Mouse (Mus musculus): ENCODE data around the gene Oas1g. TPM values are rescaled to one million over a fixed set of nuclear protein-coding genes. Genes with fewer than 3 reads are reported as not detected.
"Not testable (repeated sequence)": the region's sequence is repeated elsewhere in the genome, so short reads cannot be mapped to it uniquely, and the experiment has no call there.

Gene Oas1g
- polyA plus RNA-seq, 1 experiment from 2014 or later, result not detected

GRCm38 (mm10) chr5:120900666-120901065 is 13.3 kb upstream of the Oas1g start:
- H3K27me3 ChIP-seq, result no peaks in the 10 kb centered on the region
- H3K9me3 ChIP-seq, result no peaks in the 10 kb centered on the region
- no peak overlapping the region for H3K4me3 ChIP-seq
- no peak overlapping the region for H3K9ac ChIP-seq
- WGBS, result 46% methylated on average over 1 of the region's 1 CpGs
- H3K27ac ChIP-seq, result no peak overlapping the region
- no peak overlapping the region for H3K4me2 ChIP-seq (replicated peaks)
- no peak for ATAC-seq (ENCODE audit: low FRiP score, low read depth)
- H3K36me3 ChIP-seq, result no peaks in the 10 kb centered on the region
- no peaks in the 10 kb centered on the region for H3K4me1 ChIP-seq

GRCm38 (mm10) chr5:120898726-120899125 is 11.3 kb upstream of the Oas1g start:
- Histone ChIP-seq H3K27me3 (no peaks in the 10 kb centered on the region), H3K4me1 (no peaks in the 10 kb centered on the region), H3K27ac (no peak overlapping the region), H3K36me3 (no peaks in the 10 kb centered on the region), H3K4me3 (no peak overlapping the region), H3K9ac (no peak overlapping the region), H3K9me3 (no peaks in the 10 kb centered on the region), H3K4me2 (replicated peaks) (no peak overlapping the region)
- ATAC-seq (ENCODE audit: low FRiP score, low read depth), result no peak

- Histone ChIP-seq H3K36me3 (no peaks in the 10 kb centered on the region), H3K27ac (no peak overlapping the region), H3K9me3 (no peaks in the 10 kb centered on the region), H3K4me2 (replicated peaks) (no peak overlapping the region), H3K4me3 (no peak overlapping the region), H3K4me1 (no peaks in the 10 kb centered on the region), H3K9ac (no peak overlapping the region), H3K27me3 (no peaks in the 10 kb centered on the region)
- no peak for ATAC-seq (ENCODE audit: low FRiP score, low read depth)
- WGBS, result 84% methylated on average over 6 of the region's 6 CpGs
Measured at GRCm38 (mm10) chr5:120898307-120898706, 10.9 kb upstream of the Oas1g start.

- Histone ChIP-seq H3K27ac (no peak overlapping the region), H3K27me3 (no peaks in the 10 kb centered on the region), H3K4me3 (no peak overlapping the region), H3K4me2 (replicated peaks) (no peak overlapping the region), H3K36me3 (no peaks in the 10 kb centered on the region), H3K9ac (no peak overlapping the region), H3K4me1 (no peaks in the 10 kb centered on the region), H3K9me3 (no peaks in the 10 kb centered on the region)
- ATAC-seq (ENCODE audit: low FRiP score, low read depth), result no peak
- 91% methylated on average over 11 of the region's 11 CpGs for WGBS
Measured at GRCm38 (mm10) chr5:120895231-120895900, 8.0 kb upstream of the Oas1g start.

GRCm38 (mm10) chr5:120894692-120895091 is 7.3 kb upstream of the Oas1g start:
- H3K9ac ChIP-seq; H3K27ac ChIP-seq; H3K27me3 ChIP-seq; H3K9me3 ChIP-seq; H3K36me3 ChIP-seq; H3K4me3 ChIP-seq; H3K4me1 ChIP-seq; H3K4me2 ChIP-seq (replicated peaks); ATAC-seq (ENCODE audit: low FRiP score, low read depth): not testable (repeated sequence)
- WGBS, result 73% methylated on average over 2 of the region's 2 CpGs

- not testable (repeated sequence) for H3K9me3 ChIP-seq; H3K4me3 ChIP-seq; H3K4me1 ChIP-seq; H3K9ac ChIP-seq; ATAC-seq (ENCODE audit: low FRiP score, low read depth); H3K27ac ChIP-seq; H3K27me3 ChIP-seq; H3K36me3 ChIP-seq; H3K4me2 ChIP-seq (replicated peaks)
- WGBS, result 90% methylated on average over 4 of the region's 4 CpGs
Measured at GRCm38 (mm10) chr5:120893866-120894265, 6.5 kb upstream of the Oas1g start.

GRCm38 (mm10) chr5:120892243-120892660 is 4.8 kb upstream of the Oas1g start:
- Histone ChIP-seq H3K36me3 (no peaks in the 10 kb centered on the region), H3K27ac (no peak overlapping the region), H3K9me3 (no peaks in the 10 kb centered on the region), H3K4me2 (replicated peaks) (no peak overlapping the region), H3K27me3 (no peaks in the 10 kb centered on the region), H3K4me1 (no peaks in the 10 kb centered on the region), H3K4me3 (no peak overlapping the region), H3K9ac (no peak overlapping the region)
- no peak for ATAC-seq (ENCODE audit: low FRiP score, low read depth)
- 19% methylated on average over 2 of the region's 2 CpGs for WGBS

GRCm38 (mm10) chr5:120891566-120892242 is 4.3 kb upstream of the Oas1g start:
- H3K27ac ChIP-seq; H3K9ac ChIP-seq; ATAC-seq (ENCODE audit: low FRiP score, low read depth); H3K4me3 ChIP-seq; H3K9me3 ChIP-seq; H3K4me1 ChIP-seq; H3K27me3 ChIP-seq; H3K4me2 ChIP-seq (replicated peaks); H3K36me3 ChIP-seq: not testable (repeated sequence)
- WGBS, result 61% methylated on average over 2 of the region's 2 CpGs

GRCm38 (mm10) chr5:120890991-120891390 is 3.6 kb upstream of the Oas1g start:
- Histone ChIP-seq H3K27ac (no peak overlapping the region), H3K9me3 (no peaks in the 10 kb centered on the region), H3K4me2 (replicated peaks) (no peak overlapping the region), H3K9ac (no peak overlapping the region), H3K4me3 (no peak overlapping the region), H3K4me1 (no peaks in the 10 kb centered on the region), H3K36me3 (no peaks in the 10 kb centered on the region), H3K27me3 (no peaks in the 10 kb centered on the region)
- no peak for ATAC-seq (ENCODE audit: low FRiP score, low read depth)
- 45% methylated on average over 3 of the region's 3 CpGs for WGBS

- H3K27ac ChIP-seq, result no peak overlapping the region
- H3K9me3 ChIP-seq, result no peaks in the 10 kb centered on the region
- 67% methylated on average over 2 of the region's 2 CpGs for WGBS
- H3K4me1 ChIP-seq, result no peaks in the 10 kb centered on the region
- H3K4me3 ChIP-seq, result no peak overlapping the region
- ATAC-seq (ENCODE audit: low FRiP score, low read depth), result no peak
- H3K9ac ChIP-seq, result no peak overlapping the region
- H3K36me3 ChIP-seq, result no peaks in the 10 kb centered on the region
- no peaks in the 10 kb centered on the region for H3K27me3 ChIP-seq
- no peak overlapping the region for H3K4me2 ChIP-seq (replicated peaks)
Measured at GRCm38 (mm10) chr5:120890026-120890425, 2.6 kb upstream of the Oas1g start.

- not testable (repeated sequence) for ATAC-seq (ENCODE audit: low FRiP score, low read depth); H3K27ac ChIP-seq; H3K4me3 ChIP-seq; H3K9ac ChIP-seq; H3K4me2 ChIP-seq (replicated peaks); H3K27me3 ChIP-seq; H3K36me3 ChIP-seq; H3K9me3 ChIP-seq; H3K4me1 ChIP-seq
- WGBS, result 41% methylated on average over 4 of the region's 4 CpGs
Measured at GRCm38 (mm10) chr5:120888294-120888815, 942 bp upstream of the Oas1g start.

GRCm38 (mm10) chr5:120887831-120888230 is 418 bp upstream of the Oas1g start:
- Histone ChIP-seq H3K36me3 (no peaks in the 10 kb centered on the region), H3K4me3 (no peak overlapping the region), H3K4me2 (replicated peaks) (no peak overlapping the region), H3K9ac (no peak overlapping the region), H3K4me1 (no peaks in the 10 kb centered on the region), H3K27ac (no peak overlapping the region), H3K27me3 (no peaks in the 10 kb centered on the region), H3K9me3 (no peaks in the 10 kb centered on the region)
- WGBS, result 53% methylated on average over 6 of the region's 6 CpGs
- no peak for ATAC-seq (ENCODE audit: low FRiP score, low read depth)

- H3K27me3 ChIP-seq; H3K36me3 ChIP-seq; ATAC-seq (ENCODE audit: low FRiP score, low read depth); H3K4me1 ChIP-seq; H3K9ac ChIP-seq; H3K9me3 ChIP-seq; H3K4me2 ChIP-seq (replicated peaks); H3K27ac ChIP-seq; H3K4me3 ChIP-seq: not testable (repeated sequence)
- 96% methylated on average over 6 of the region's 6 CpGs for WGBS
Measured at GRCm38 (mm10) chr5:120881681-120882080, 5.7 kb downstream of the Oas1g start.
